In the genomic region with DNA sequence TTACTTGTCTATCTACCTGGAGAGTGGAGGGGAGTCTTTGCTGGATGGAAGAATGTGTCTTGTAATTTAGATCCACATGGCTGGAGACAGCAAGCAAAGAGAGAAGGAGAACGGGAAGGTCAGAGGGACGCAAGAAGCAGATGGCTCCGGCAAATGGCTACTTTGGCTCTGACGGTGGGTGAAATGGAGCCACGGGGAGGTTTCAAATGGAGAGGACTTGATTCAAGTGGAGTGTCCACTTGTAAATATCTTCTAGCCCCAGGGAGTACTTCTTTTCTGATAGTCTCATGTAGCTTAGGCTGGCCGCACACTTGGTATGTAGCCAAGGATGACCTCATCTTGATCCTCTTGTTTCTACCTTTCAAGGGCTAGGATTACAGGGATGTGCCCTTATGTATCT, we compare ENCODE assay signal across 27 mouse cellular contexts. TPM values are rescaled to one million over a fixed set of nuclear protein-coding genes. Genes with fewer than 3 reads are reported as not detected.
DNase-seq lines count a peak whose midpoint lies in the region; ATAC-seq and TF ChIP-seq lines count a peak whose summit lies in the region.
"Had no signal": no experiment of that assay in that cellular context is flagged by ENCODE, and none has a peak within 500 bp of the region (broad histone marks: within the 10 kb centered on the region; RNA-seq: fewer than 3 reads in every experiment).

No protein-coding gene starts in this region.

- H3K36me3 ChIP-seq in midbrain, postnatal 0 days (ENCODE audit: insufficient read depth, low read length), result no peaks in the 10 kb centered on the region
- H3K36me3 ChIP-seq in midbrain, embryonic 10.5 days, result no peaks in the 10 kb centered on the region
- no peaks in the 10 kb centered on the region for H3K36me3 ChIP-seq in small intestine, adult 2 months (ENCODE audit: control insufficient read depth, insufficient read depth, low read length)
- H3K36me3 ChIP-seq: limb, embryonic 10.5 days; midbrain, embryonic 13.5 days; neural tube, embryonic 13.5 days had no signal

- ATAC-seq in midbrain, postnatal 0 days (ENCODE audit: low FRiP score), result no peak
- ATAC-seq: forebrain, embryonic 13.5 days; liver, postnatal 0 days; midbrain, embryonic 13.5 days had no signal

- peak; percentile 28 for DNase-seq in midbrain, postnatal 0 days (ENCODE audit: low spot score)
- DNase-seq in midbrain, embryonic 10.5 days (ENCODE audit: low spot score), result no peak
- peak; percentile 69 for DNase-seq in cerebellum, adult 9-10 months
- no peak for DNase-seq in kidney, adult 11 months
- no peak for DNase-seq in yolk sac, embryonic 10.5 days (ENCODE audit: low spot score)
- DNase-seq in thymus, postnatal 25 days, result no peak
- DNase-seq: adrenal gland, adult 8-10 months; gastrocnemius, postnatal 25 days; kidney, adult 9 months; kidney, postnatal 36 days; liver, postnatal 0 days; lung, postnatal 10 days; right cerebral cortex, postnatal 14 days; thymus, adult 18-20 months had no signal

- no peaks in the 10 kb centered on the region for H3K4me1 ChIP-seq in midbrain, postnatal 0 days (ENCODE audit: insufficient read depth, low read length)
- no peaks in the 10 kb centered on the region for H3K4me1 ChIP-seq in midbrain, embryonic 10.5 days
- H3K4me1 ChIP-seq in small intestine, adult 2 months (ENCODE audit: control insufficient read depth, insufficient read depth, insufficient read length, low read length), result peaks cover 2% of the 10 kb centered on the region; the same call in 1 of the 2 replicates
- H3K4me1 ChIP-seq: forebrain, embryonic 13.5 days; limb, embryonic 10.5 days; midbrain, embryonic 13.5 days; neural tube, embryonic 13.5 days had no signal

- H3K9ac ChIP-seq in midbrain, postnatal 0 days (replicated peaks; ENCODE audit: low read length, poor library complexity, severe bottlenecking), result no peak overlapping the region
- H3K9ac ChIP-seq: forebrain, embryonic 13.5 days; liver, postnatal 0 days; midbrain, embryonic 13.5 days; neural tube, embryonic 13.5 days had no signal

- H3K27ac ChIP-seq in midbrain, postnatal 0 days (ENCODE audit: low read depth, low read length), result no peak overlapping the region
- no peak overlapping the region for H3K27ac ChIP-seq in midbrain, embryonic 10.5 days (replicated peaks)
- peak overlapping the region; percentile 27 for H3K27ac ChIP-seq in small intestine, adult 2 months (ENCODE audit: insufficient read depth, low read depth, low read length)
- H3K27ac ChIP-seq: forebrain, embryonic 13.5 days; limb, embryonic 10.5 days; midbrain, embryonic 13.5 days; neural tube, embryonic 13.5 days had no signal

- TF ChIP-seq CTCF in midbrain, postnatal 0 days (IDR thresholded peaks at IDR 0.05), result no peak
- no peak for TF ChIP-seq CTCF in small intestine, adult 2 months (IDR thresholded peaks at IDR 0.05; ENCODE audit: extremely low read depth, insufficient read length, insufficient replicate concordance, low read depth, low read length)

- H3K4me2 ChIP-seq in midbrain, postnatal 0 days (ENCODE audit: low read depth, low read length, poor library complexity, severe bottlenecking), result no peak overlapping the region
- H3K4me2 ChIP-seq: forebrain, embryonic 13.5 days; midbrain, embryonic 13.5 days; neural tube, embryonic 13.5 days had no signal

- WGBS in midbrain, postnatal 0 days, result 89% methylated on average over 6 of the region's 6 CpGs
- 92% methylated on average over 6 of the region's 6 CpGs for WGBS in midbrain, embryonic 10.5 days
- WGBS in small intestine, adult 2 months, result 81% methylated on average over 6 of the region's 6 CpGs

- H3K9me3 ChIP-seq in midbrain, postnatal 0 days (ENCODE audit: low read length), result no peaks in the 10 kb centered on the region
- 0 out of 2 replicates have a peak, but pooled peaks cover 5% of the 10 kb centered on the region for H3K9me3 ChIP-seq in midbrain, embryonic 10.5 days (replicated peaks)
- H3K9me3 ChIP-seq: forebrain, embryonic 13.5 days; limb, embryonic 10.5 days; midbrain, embryonic 13.5 days; neural tube, embryonic 13.5 days had no signal

- no peak for TF ChIP-seq POLR2A in small intestine, adult 2 months (IDR thresholded peaks at IDR 0.05; ENCODE audit: low read depth, low read length)

- H3K4me3 ChIP-seq in midbrain, postnatal 0 days (ENCODE audit: low read depth, low read length), result no peak overlapping the region
- H3K4me3 ChIP-seq in midbrain, embryonic 10.5 days, result no peak overlapping the region
- H3K4me3 ChIP-seq in small intestine, adult 2 months (ENCODE audit: low read depth, low read length), result no peak overlapping the region
- H3K4me3 ChIP-seq: forebrain, embryonic 13.5 days; limb, embryonic 10.5 days; midbrain, embryonic 13.5 days; neural tube, embryonic 13.5 days had no signal

- H3K27me3 ChIP-seq in midbrain, postnatal 0 days (ENCODE audit: insufficient read depth, low read length), result no peaks in the 10 kb centered on the region
- H3K27me3 ChIP-seq in midbrain, embryonic 10.5 days (ENCODE audit: low read depth, poor library complexity, severe bottlenecking), result no peaks in the 10 kb centered on the region
- H3K27me3 ChIP-seq in small intestine, adult 2 months (ENCODE audit: control insufficient read depth, insufficient read depth, low read length), result no peaks in the 10 kb centered on the region

RNA-seq across cellular contexts. Expression of gene Ltbp4, which starts 38.7 kb away (rescaled TPM):
- total RNA-seq in midbrain, postnatal 0 days (2014; rRNA removed), result 25.3 and 44.3 TPM in 2 replicates
- polyA plus RNA-seq in midbrain, postnatal 0 days (2015; fragmentation: Nextera tagmentation; extraction: Ambion mirVana), result 13.6 and 16.0 TPM in 2 replicates
- 7.0 and 9.0 TPM in 2 replicates for polyA plus RNA-seq in midbrain, embryonic 10.5 days (2016; fragmentation: Nextera tagmentation; extraction: Ambion mirVana)
- 136 and 163 TPM in 2 replicates for polyA plus RNA-seq in small intestine, adult 2 months (2012; rRNA removed)
- total RNA-seq: common myeloid progenitor, adult 5-6 weeks; hematopoietic stem cell, adult 5-6 weeks had no signal

RNA-seq across cellular contexts. Expression of gene Numbl, which starts 40.6 kb away (rescaled TPM):
- 111 and 147 TPM in 2 replicates for total RNA-seq in midbrain, postnatal 0 days (2014; rRNA removed)
- 59.8 and 60.9 TPM in 2 replicates for polyA plus RNA-seq in midbrain, postnatal 0 days (2015; fragmentation: Nextera tagmentation; extraction: Ambion mirVana)
- 21.0 and 25.7 TPM in 2 replicates for polyA plus RNA-seq in midbrain, embryonic 10.5 days (2016; fragmentation: Nextera tagmentation; extraction: Ambion mirVana)
- polyA plus RNA-seq in small intestine, adult 2 months (2012; rRNA removed), result 8.3 and 9.0 TPM in 2 replicates

RNA-seq across cellular contexts. Expression of gene Shkbp1, which starts 57.0 kb away (rescaled TPM):
- total RNA-seq in midbrain, postnatal 0 days (2014; rRNA removed), result 36.3 and 42.7 TPM in 2 replicates
- polyA plus RNA-seq in midbrain, postnatal 0 days (2015; fragmentation: Nextera tagmentation; extraction: Ambion mirVana), result 24.1 and 25.1 TPM in 2 replicates
- polyA plus RNA-seq in midbrain, embryonic 10.5 days (2016; fragmentation: Nextera tagmentation; extraction: Ambion mirVana), result 71.7 and 77.2 TPM in 2 replicates
- polyA plus RNA-seq in small intestine, adult 2 months (2012; rRNA removed), result 62.1 and 115 TPM in 2 replicates

RNA-seq across cellular contexts. Expression of gene Gm20479, which starts 58.4 kb away (rescaled TPM):
- not detected in 2 replicates for total RNA-seq in midbrain, postnatal 0 days (2014; rRNA removed)
- polyA plus RNA-seq in midbrain, postnatal 0 days (2015; fragmentation: Nextera tagmentation; extraction: Ambion mirVana), result not detected in 2 replicates
- 0.48 and 0.82 TPM in 2 replicates for polyA plus RNA-seq in midbrain, embryonic 10.5 days (2016; fragmentation: Nextera tagmentation; extraction: Ambion mirVana)
- not detected in 2 replicates for polyA plus RNA-seq in small intestine, adult 2 months (2012; rRNA removed)
- total RNA-seq: common myeloid progenitor, adult 5-6 weeks; gastrocnemius, postnatal 25 days; hematopoietic stem cell, adult 5-6 weeks; left cerebral cortex, adult 18-20 months; liver, adult 2 months; megakaryocyte progenitor cell, adult 5-6 weeks had no signal
- polyA plus RNA-seq: brain, embryonic 14.5 days; embryonic facial prominence, embryonic 11.5 days; forebrain, embryonic 13.5 days; heart, embryonic 16.5 days; limb, embryonic 10.5 days; liver, adult 2 months; liver, postnatal 0 days; midbrain, embryonic 13.5 days; neural tube, embryonic 13.5 days had no signal

Comparison
In these comparisons a context has a peak if more than half of its experiments do, and no peak if none do; other contexts are left out.
1. DNase-seq: peak in midbrain, postnatal 0 days (single experiment) and cerebellum, adult 9-10 months (single experiment); none in midbrain, embryonic 10.5 days (single experiment), kidney, adult 11 months (single experiment), yolk sac, embryonic 10.5 days (single experiment) and thymus, postnatal 25 days (single experiment).